In the genomic region with DNA sequence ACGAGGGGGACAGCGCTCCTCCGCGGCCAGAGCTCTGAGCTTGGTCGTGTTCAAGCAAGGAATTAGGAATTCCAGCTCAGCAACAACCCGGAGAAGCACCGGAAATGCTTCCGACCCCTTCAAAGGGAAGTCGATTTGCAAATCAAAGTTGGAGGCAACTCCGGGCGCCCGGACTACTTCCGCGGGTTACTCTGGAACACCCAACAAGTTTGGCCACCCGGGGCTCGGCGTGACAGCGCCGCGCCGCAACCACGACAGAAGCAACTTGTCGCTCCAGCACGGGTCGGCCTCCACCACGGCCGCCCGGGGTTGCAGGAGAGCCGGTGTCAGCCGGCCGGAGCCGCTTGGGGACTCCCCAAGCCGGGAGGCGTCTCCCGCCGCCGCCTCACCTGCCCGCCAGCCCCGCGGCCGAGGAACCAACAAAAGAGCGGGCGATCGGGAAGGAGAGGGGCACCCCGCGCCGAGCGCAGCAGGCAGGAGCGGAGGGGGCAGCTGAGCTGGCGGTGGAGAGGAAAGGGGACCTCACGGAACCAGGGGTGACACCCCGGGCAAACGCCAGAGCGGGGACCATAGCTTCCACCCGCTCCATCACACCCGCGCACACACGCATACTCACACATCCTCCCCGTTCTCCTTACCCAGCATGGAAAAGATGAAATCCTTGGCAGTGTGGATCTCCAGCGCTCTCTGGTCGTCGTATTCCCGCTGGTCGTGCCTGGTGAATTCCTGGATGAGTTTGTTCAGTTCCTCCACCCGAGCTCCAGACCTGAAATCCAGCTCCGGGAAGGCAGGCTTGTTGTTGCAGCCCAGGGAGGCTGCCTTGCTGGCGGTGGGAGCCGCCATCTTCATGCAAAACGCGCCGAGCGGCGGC, we compare ENCODE assay signal across 8 mouse cellular contexts. TPM values are rescaled to one million over a fixed set of nuclear protein-coding genes. Genes with fewer than 3 reads are reported as not detected.
DNase-seq lines count a peak whose midpoint lies in the region; ATAC-seq and TF ChIP-seq lines count a peak whose summit lies in the region.

A gene (minus strand): TSS at position 859 of the 871 bp plus-strand sequence.

- under 1% methylated on average over 72 of the region's 73 CpGs for WGBS in hindbrain, embryonic 14.5 days
- WGBS in lung, embryonic 16.5 days = under 1% methylated on average over 71 of the region's 73 CpGs

- no peaks in the 10 kb centered on the region for H3K9me3 ChIP-seq in hindbrain, embryonic 14.5 days (ENCODE audit: control insufficient read depth, low read length)
- no peaks in the 10 kb centered on the region for H3K9me3 ChIP-seq in lung, embryonic 16.5 days (ENCODE audit: control insufficient read depth, low read length)

- H3K4me2 ChIP-seq in hindbrain, embryonic 14.5 days (replicated peaks) = peak within 1 kb of the TSS; percentile 62
- H3K4me2 ChIP-seq in lung, embryonic 16.5 days (ENCODE audit: low read depth, low read length) = peak within 1 kb of the TSS; percentile 80

- peak within 1 kb of the TSS; percentile 91 for H3K27ac ChIP-seq in gastrocnemius, adult 2 months
- peak within 1 kb of the TSS; percentile 96 for H3K27ac ChIP-seq in hindbrain, embryonic 14.5 days
- H3K27ac ChIP-seq in lung, embryonic 16.5 days (ENCODE audit: low read length) = peak within 1 kb of the TSS; percentile 92

- peaks cover 36% of the 10 kb centered on the region for H3K4me1 ChIP-seq in hindbrain, embryonic 14.5 days (replicated peaks; ENCODE audit: control insufficient read depth, insufficient read depth, low read length)
- peaks cover 12% of the 10 kb centered on the region for H3K4me1 ChIP-seq in lung, embryonic 16.5 days (replicated peaks; ENCODE audit: control insufficient read depth, insufficient read depth, low read length)

- peak; percentile 53 to 67 for DNase-seq in adrenal gland, adult 18-20 months (ENCODE audit: low spot score in 2 of 2)
- peak; percentile 44 to 48 for DNase-seq in cerebellum, postnatal 4 days (ENCODE audit: low spot score in 2 of 2)
- peak; percentile 60 for DNase-seq in gastrocnemius, adult 2 months
- DNase-seq in hindbrain, embryonic 14.5 days (ENCODE audit: low spot score) = peak; percentile 59
- DNase-seq in layer of hippocampus, postnatal 25 days (ENCODE audit: extremely low spot score in 1 of 2, low spot score in 1 of 2) = peak; percentile 37 to 62
- DNase-seq in retina, postnatal 1 day = peak; percentile 76

- H3K27me3 ChIP-seq in hindbrain, embryonic 14.5 days (ENCODE audit: control insufficient read depth, insufficient read depth, low read length) = 0 out of 2 replicates have a peak, but pooled peaks cover 4% of the 10 kb centered on the region
- H3K27me3 ChIP-seq in lung, embryonic 16.5 days (ENCODE audit: control insufficient read depth, insufficient read depth, low read depth, low read length) = peaks cover 3% of the 10 kb centered on the region; the same call in 1 of the 2 replicates

- peak within 1 kb of the TSS; percentile 96 for H3K4me3 ChIP-seq in gastrocnemius, adult 2 months
- H3K4me3 ChIP-seq in hindbrain, embryonic 14.5 days (replicated peaks; ENCODE audit: low read length) = peak within 1 kb of the TSS; percentile 92
- peak within 1 kb of the TSS; percentile 74 for H3K4me3 ChIP-seq in lung, embryonic 16.5 days (ENCODE audit: low read length)

- intact Hi-C loops in gastrocnemius, adult 2 months (cut with DNase I) = no loop called here

- H3K36me3 ChIP-seq in hindbrain, embryonic 14.5 days (replicated peaks; ENCODE audit: control insufficient read depth, insufficient read depth) = no peaks in the 10 kb centered on the region
- no peaks in the 10 kb centered on the region for H3K36me3 ChIP-seq in lung, embryonic 16.5 days (ENCODE audit: control insufficient read depth, insufficient read depth, low read length)

- ATAC-seq in hindbrain, embryonic 14.5 days (ENCODE audit: low FRiP score) = peak; percentile 47
- peak; percentile 60 for ATAC-seq in lung, embryonic 16.5 days (ENCODE audit: low read depth)
- ATAC-seq in activated CD4-positive, CD25-positive, alpha-beta regulatory T cell, adult 4 months = no peak

- peak within 1 kb of the TSS; percentile 94 for H3K9ac ChIP-seq in hindbrain, embryonic 14.5 days
- H3K9ac ChIP-seq in lung, embryonic 16.5 days (ENCODE audit: low read length) = peak within 1 kb of the TSS; percentile 78

- no peak; the same call in 1 of the 2 replicates for TF ChIP-seq CTCF in gastrocnemius, adult 2 months (IDR thresholded peaks at IDR 0.05)

RNA-seq across cellular contexts. Expression of the gene that starts here (rescaled TPM):
- total RNA-seq in adrenal gland, adult 18-20 months (2021) = 1 to 10 TPM; 6.8 to 9.9 TPM
- total RNA-seq in gastrocnemius, adult 2 months (2021) = 1 to 10 TPM; 7.2 to 9.6 TPM
- 19.5 and 23.0 TPM in 2 replicates for polyA plus RNA-seq in hindbrain, embryonic 14.5 days (2014; fragmentation: Nextera tagmentation; extraction: Ambion mirVana)
- total RNA-seq in layer of hippocampus, postnatal 25 days (2021) = 10 to 100 TPM; 25.8 to 26.9 TPM
- 5.5 and 5.6 TPM in 2 replicates for polyA plus RNA-seq in lung, embryonic 16.5 days (2015; fragmentation: Nextera tagmentation; extraction: Ambion mirVana)
- not detected for polyA plus RNA-seq in activated CD4-positive, CD25-positive, alpha-beta regulatory T cell, adult 4 months (2017; shearing (Covaris generic))
